ENCODE assay signal across 14 mouse cellular contexts in the genomic region with DNA sequence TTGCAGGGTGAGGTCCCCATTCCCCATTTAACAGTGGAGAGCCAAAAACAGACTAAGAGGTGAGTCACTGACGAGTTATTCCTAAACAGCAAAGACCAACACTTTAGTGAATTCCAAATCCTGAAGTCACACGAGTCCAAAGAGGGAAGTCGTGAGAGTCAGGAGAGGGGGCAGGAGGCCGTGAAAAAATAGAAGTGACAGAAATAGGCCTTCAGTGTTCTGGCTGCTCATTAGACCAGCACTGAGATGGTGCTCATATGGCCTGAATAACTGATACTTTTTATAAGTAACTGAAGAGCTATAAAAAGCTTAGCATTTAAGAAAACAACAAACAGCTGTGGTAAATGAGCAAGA.
A peak's percentile ranks its signal among the peaks of the same experiment; 100 is the strongest.
DNase-seq lines count a peak whose midpoint lies in the region; ATAC-seq and TF ChIP-seq lines count a peak whose summit lies in the region.
"Had no signal": no experiment of that assay in that cellular context is flagged by ENCODE, and none has a peak within 500 bp of the region (broad histone marks: within the 10 kb centered on the region; RNA-seq: fewer than 3 reads in every experiment).

No protein-coding gene starts in this region.

- 0 out of 2 replicates have a peak, but pooled peaks cover 2% of the 10 kb centered on the region for H3K36me3 ChIP-seq in erythroblast, embryonic 14.5 days (ENCODE audit: control insufficient read depth)
- no peaks in the 10 kb centered on the region for H3K36me3 ChIP-seq in lung, embryonic 14.5 days (ENCODE audit: insufficient read depth)
- H3K36me3 ChIP-seq in limb, embryonic 13.5 days = no peaks in the 10 kb centered on the region
- no peaks in the 10 kb centered on the region for H3K36me3 ChIP-seq in hindbrain, embryonic 11.5 days (ENCODE audit: control insufficient read depth, insufficient read depth, low read length)
- H3K36me3 ChIP-seq: forebrain, embryonic 12.5 days had no signal

- TF ChIP-seq CTCF in lung, embryonic 14.5 days (IDR thresholded peaks at IDR 0.05; ENCODE audit: low read depth) = no peak
- TF ChIP-seq CTCF in gastrocnemius, adult 2 months (IDR thresholded peaks at IDR 0.05) = no peak

- peak overlapping the region; percentile 63 for H3K4me3 ChIP-seq in erythroblast, embryonic 14.5 days (replicated peaks)
- H3K4me3 ChIP-seq in lung, embryonic 14.5 days (ENCODE audit: low read depth, low read length) = no peak overlapping the region
- no peak overlapping the region for H3K4me3 ChIP-seq in limb, embryonic 13.5 days
- H3K4me3 ChIP-seq in gastrocnemius, adult 2 months = no peak overlapping the region
- no peak overlapping the region for H3K4me3 ChIP-seq in hindbrain, embryonic 11.5 days (ENCODE audit: low read depth, low read length)
- H3K4me3 ChIP-seq: forebrain, embryonic 12.5 days had no signal

- peak; percentile 21 for DNase-seq in lung, embryonic 14.5 days
- DNase-seq in lung, postnatal 10 days = no peak
- DNase-seq in retina, embryonic 14.5 days (ENCODE audit: low spot score) = peak; percentile 61
- DNase-seq in gastrocnemius, adult 2 months = no peak
- no peak for DNase-seq in hindbrain, embryonic 11.5 days (ENCODE audit: low spot score)
- DNase-seq: gastrocnemius, postnatal 36 days; lung, adult 18-20 months; right cerebral cortex, adult 18-20 months had no signal

- peaks cover 6% of the 10 kb centered on the region for H3K9me3 ChIP-seq in erythroblast, embryonic 14.5 days (ENCODE audit: control insufficient read depth, low read length)
- no peaks in the 10 kb centered on the region for H3K9me3 ChIP-seq in lung, embryonic 14.5 days (ENCODE audit: low read depth, low read length)
- H3K9me3 ChIP-seq in limb, embryonic 13.5 days = no peaks in the 10 kb centered on the region
- H3K9me3 ChIP-seq in hindbrain, embryonic 11.5 days (ENCODE audit: control insufficient read depth, low read length) = no peaks in the 10 kb centered on the region
- H3K9me3 ChIP-seq: forebrain, embryonic 12.5 days had no signal

- no peak for ATAC-seq in erythroblast, adult 5-6 weeks (replicated peaks; ENCODE audit: low FRiP score, poor library complexity, severe bottlenecking)
- ATAC-seq in lung, embryonic 14.5 days (ENCODE audit: insufficient read depth) = no peak
- ATAC-seq in limb, embryonic 13.5 days (ENCODE audit: low FRiP score, low read depth) = peak; percentile 84
- no peak for ATAC-seq in hindbrain, embryonic 11.5 days (ENCODE audit: low FRiP score)
- ATAC-seq: hindbrain, embryonic 16.5 days had no signal

- H3K4me2 ChIP-seq in lung, embryonic 14.5 days = no peak overlapping the region
- H3K4me2 ChIP-seq in limb, embryonic 13.5 days (replicated peaks) = peak overlapping the region; percentile 20
- no peak overlapping the region for H3K4me2 ChIP-seq in hindbrain, embryonic 11.5 days (replicated peaks; ENCODE audit: low read depth, low read length)
- H3K4me2 ChIP-seq: forebrain, embryonic 12.5 days; midbrain, embryonic 11.5 days had no signal

- H3K9ac ChIP-seq in lung, embryonic 14.5 days = no peak overlapping the region
- H3K9ac ChIP-seq in limb, embryonic 13.5 days = no peak overlapping the region
- H3K9ac ChIP-seq in hindbrain, embryonic 11.5 days (ENCODE audit: low read depth, low read length) = no peak overlapping the region
- H3K9ac ChIP-seq: forebrain, embryonic 12.5 days had no signal

- intact Hi-C loops in gastrocnemius, adult 2 months (cut with DNase I) = no loop called here

- H3K27ac ChIP-seq in lung, embryonic 14.5 days (ENCODE audit: low read depth) = no peak overlapping the region
- H3K27ac ChIP-seq in limb, embryonic 13.5 days = peak overlapping the region; percentile 58; the same call in 1 of the 2 replicates
- no peak overlapping the region for H3K27ac ChIP-seq in gastrocnemius, adult 2 months
- no peak overlapping the region for H3K27ac ChIP-seq in hindbrain, embryonic 11.5 days (ENCODE audit: low read depth, low read length)
- H3K27ac ChIP-seq: forebrain, embryonic 12.5 days had no signal

- H3K27me3 ChIP-seq in erythroblast, embryonic 14.5 days (ENCODE audit: control insufficient read depth) = no peaks in the 10 kb centered on the region
- no peaks in the 10 kb centered on the region for H3K27me3 ChIP-seq in lung, embryonic 14.5 days (ENCODE audit: insufficient read depth, low read length)
- no peaks in the 10 kb centered on the region; the same call in 1 of the 2 replicates for H3K27me3 ChIP-seq in limb, embryonic 13.5 days
- H3K27me3 ChIP-seq in hindbrain, embryonic 11.5 days (ENCODE audit: control insufficient read depth, insufficient read depth, low read length) = no peaks in the 10 kb centered on the region

- 15% methylated on average over 4 of the region's 4 CpGs for WGBS in lung, embryonic 14.5 days
- 7% methylated on average over 4 of the region's 4 CpGs for WGBS in limb, embryonic 13.5 days
- WGBS in hindbrain, embryonic 11.5 days = 63% methylated on average over 4 of the region's 4 CpGs

- peaks cover 57% of the 10 kb centered on the region for H3K4me1 ChIP-seq in erythroblast, embryonic 14.5 days (ENCODE audit: control insufficient read depth)
- H3K4me1 ChIP-seq in lung, embryonic 14.5 days (ENCODE audit: insufficient read depth) = no peaks in the 10 kb centered on the region
- peaks cover 48% of the 10 kb centered on the region for H3K4me1 ChIP-seq in limb, embryonic 13.5 days
- no peaks in the 10 kb centered on the region for H3K4me1 ChIP-seq in hindbrain, embryonic 11.5 days (replicated peaks; ENCODE audit: control insufficient read depth, insufficient read depth, low read length)

Comparison
In these comparisons a context has a peak if more than half of its experiments do, and no peak if none do; other contexts are left out.
1. DNase-seq: peak in lung, embryonic 14.5 days (single experiment) and retina, embryonic 14.5 days (single experiment); none in lung, postnatal 10 days (single experiment), gastrocnemius, adult 2 months (single experiment) and hindbrain, embryonic 11.5 days (single experiment).